Mouse (Mus musculus) spleen, postnatal 36 days (tissue): Measurements from ENCODE around the gene Acr.

ENCODE experiments used
- DNase-seq, 2 experiments: peaks; one replicate each; pipeline ENCODE4 v3.0.0; 2022; ENCODE audit warnings: low spot score in 2 of 2, mixed read lengths in 1 of 2

Gene Acr

DNA sequence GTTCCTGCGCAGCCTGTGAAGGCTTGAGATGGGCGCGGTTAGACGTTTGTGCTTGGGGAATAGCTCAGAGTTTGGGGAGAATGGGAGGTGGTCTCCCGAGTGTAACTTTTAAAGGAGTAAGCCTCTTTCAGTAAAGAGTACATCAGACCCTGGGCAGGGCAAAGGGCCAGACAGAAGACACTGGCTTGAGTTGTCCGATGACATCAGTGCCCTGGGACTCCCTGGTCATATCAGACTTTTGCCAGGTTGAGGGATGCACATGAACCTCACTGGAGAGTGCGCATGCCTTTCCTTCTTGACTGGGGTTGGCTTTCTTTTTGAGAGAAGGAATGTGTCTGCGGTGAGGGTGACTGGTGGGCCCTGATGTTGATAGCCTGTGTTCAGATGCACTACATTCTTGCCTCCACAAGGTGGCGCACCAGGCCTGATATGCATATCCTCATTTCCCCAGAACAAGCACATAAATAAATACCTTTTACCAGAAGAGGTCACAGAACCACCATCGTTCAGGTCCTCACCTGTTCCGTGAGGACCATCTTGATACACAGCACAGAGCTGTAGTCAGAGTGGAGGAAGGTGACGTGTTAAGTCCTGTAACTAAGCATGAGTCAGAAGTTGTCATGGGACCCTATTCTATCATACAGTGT lies 54.3 kb downstream of the Acr start:
- DNase-seq = no peak

DNA sequence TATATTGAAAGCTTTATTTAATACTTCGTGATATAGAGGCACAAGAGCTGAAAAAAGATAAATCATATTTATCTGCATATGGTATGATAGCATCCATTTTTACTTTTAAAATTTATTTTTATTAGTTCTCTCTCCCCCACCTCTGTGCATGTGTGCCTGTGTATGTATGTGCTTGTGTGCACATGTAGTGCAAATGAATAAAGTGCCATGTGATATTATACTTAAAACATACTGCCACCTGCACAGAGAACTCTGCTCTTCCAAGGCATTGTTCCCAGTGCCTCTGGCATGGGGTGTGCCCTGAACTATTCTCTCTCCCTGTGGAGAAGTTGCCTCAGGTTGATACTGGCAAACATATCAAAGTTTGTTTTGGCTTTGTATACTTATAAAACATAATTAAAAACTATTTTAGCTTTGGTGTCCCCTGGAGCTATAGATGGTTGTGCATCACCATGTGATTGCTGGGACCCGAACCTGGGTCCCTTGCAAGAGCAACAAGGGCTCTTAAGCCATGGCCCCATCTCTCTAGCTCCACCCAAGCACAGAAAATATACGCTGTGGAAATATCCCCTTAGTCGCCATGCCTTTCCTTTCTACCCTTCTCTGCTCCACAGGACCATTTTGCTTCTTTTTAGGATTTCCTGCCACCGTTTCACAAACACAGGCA lies 55.0 kb downstream of the Acr start:
- no peak for DNase-seq

GRCm38 (mm10) chr15:89623626-89623959 lies 55.5 kb downstream of the Acr start:
- no peak for DNase-seq
